Mouse (Mus musculus) hindbrain, embryonic 13.5 days (tissue): ENCODE measurements around the gene Surf4. TPM values are rescaled to one million over a fixed set of nuclear protein-coding genes. Genes with fewer than 3 reads are reported as not detected.

Source experiments
- ATAC-seq: fragments of 200-750 bp; cut with Nextera tagmentation; 2 replicates; pipeline ENCODE4 v1.8.0; 2017; ENCODE audit warnings: moderate TSS enrichment; ENCODE audit not compliant: low FRiP score
- H3K27ac ChIP-seq: fragments of 300-500 bp; sonication (generic); 2 replicates; pipeline ENCODE4 v1.5.1; 2015; ENCODE audit warnings: inconsistent platforms, mild to moderate bottlenecking, moderate library complexity
- H3K27me3 ChIP-seq: fragments of 300-500 bp; sonication (generic); 2 replicates; pipeline ENCODE4 v1.6.1; 2015; ENCODE audit warnings: mild to moderate bottlenecking, inconsistent platforms
- H3K36me3 ChIP-seq: fragments of 300-500 bp; sonication (generic); 2 replicates; pipeline ENCODE4 v1.6.1; 2015; ENCODE audit warnings: mild to moderate bottlenecking, inconsistent platforms
- H3K4me1 ChIP-seq: fragments of 300-500 bp; sonication (generic); replicated peaks from 2 replicates; pipeline ENCODE4 v1.6.1; 2015; ENCODE audit warnings: inconsistent platforms
- H3K4me2 ChIP-seq: fragments of 300-500 bp; sonication (generic); 2 replicates; pipeline ENCODE4 v1.6.1; 2015; ENCODE audit warnings: inconsistent platforms, mild to moderate bottlenecking, moderate library complexity
- H3K4me3 ChIP-seq: fragments of 300-500 bp; sonication (generic); 2 replicates; pipeline ENCODE4 v1.5.1; 2015; ENCODE audit warnings: mild to moderate bottlenecking, inconsistent platforms
- H3K9ac ChIP-seq: fragments of 300-500 bp; sonication (generic); 2 replicates; pipeline ENCODE4 v1.6.1; 2015; ENCODE audit warnings: mild to moderate bottlenecking, inconsistent platforms
- H3K9me3 ChIP-seq: fragments of 300-500 bp; sonication (generic); 2 replicates; pipeline ENCODE4 v1.6.1; 2016; ENCODE audit warnings: inconsistent platforms
- WGBS: fragments of 180-500 bp; shearing (Covaris S2); methylation state at CpG from one replicate; pipeline ENCODE4 v1.1.7; 2015; 5-methylcytosine and 5-hydroxymethylcytosine counted together
- polyA plus RNA-seq: library from polyadenylated mRNA; unstranded; fragments of >200 nt; fragmentation: Nextera tagmentation; extraction: Ambion mirVana; gene quantifications from 2 replicates; pipeline ENCODE4 v1.2.1, GENCODE M21; 2015

Surf4 gene
- polyA plus RNA-seq, 1 experiment from 2014 or later: 114 TPM

GRCm38 (mm10) chr2:26952866-26953265, 19.1 kb upstream of the Surf4 start:
- no peak overlapping the region for H3K4me2 ChIP-seq
- no peak overlapping the region for H3K4me3 ChIP-seq
- ATAC-seq: no peak
- peaks cover 90% of the 10 kb centered on the region for H3K36me3 ChIP-seq
- no peak overlapping the region for H3K27ac ChIP-seq
- no peaks in the 10 kb centered on the region for H3K4me1 ChIP-seq
- H3K27me3 ChIP-seq: no peaks in the 10 kb centered on the region
- H3K9me3 ChIP-seq: no peaks in the 10 kb centered on the region
- H3K9ac ChIP-seq: no peak overlapping the region
- WGBS: 95% methylated on average over 8 of the region's 8 CpGs

- H3K4me3 ChIP-seq: no peak overlapping the region
These were observed 18.5 kb upstream of the Surf4 start for GRCm38 (mm10) chr2:26952193-26952592.

GRCm38 (mm10) chr2:26951346-26951905, 17.7 kb upstream of the Surf4 start:
- 94% methylated on average over 8 of the region's 8 CpGs for WGBS

More at GRCm38 (mm10) chr2:26952193-26952592, 18.5 kb upstream of the Surf4 start:
- no peak overlapping the region for H3K27ac ChIP-seq
- ATAC-seq: no peak
- H3K36me3 ChIP-seq: peaks cover 85% of the 10 kb centered on the region
- H3K9ac ChIP-seq: no peak overlapping the region
- H3K9me3 ChIP-seq: no peaks in the 10 kb centered on the region
- 96% methylated on average over 4 of the region's 4 CpGs for WGBS
- no peaks in the 10 kb centered on the region for H3K4me1 ChIP-seq
- H3K4me2 ChIP-seq: no peak overlapping the region
- H3K27me3 ChIP-seq: no peaks in the 10 kb centered on the region

GRCm38 (mm10) chr2:26950411-26950810, 16.7 kb upstream of the Surf4 start:
- Histone ChIP-seq H3K36me3 (peaks cover 77% of the 10 kb centered on the region), H3K9ac (no peak overlapping the region), H3K27ac (no peak overlapping the region), H3K27me3 (no peaks in the 10 kb centered on the region), H3K4me3 (no peak overlapping the region), H3K9me3 (no peaks in the 10 kb centered on the region), H3K4me2 (no peak overlapping the region), H3K4me1 (no peaks in the 10 kb centered on the region)
- ATAC-seq: no peak
- WGBS: 94% methylated on average over 2 of the region's 2 CpGs

More at GRCm38 (mm10) chr2:26951346-26951905, 17.7 kb upstream of the Surf4 start:
- H3K4me1 ChIP-seq: no peaks in the 10 kb centered on the region
- H3K9ac ChIP-seq: no peak overlapping the region
- no peak overlapping the region for H3K4me3 ChIP-seq
- H3K4me2 ChIP-seq: no peak overlapping the region
- no peak for ATAC-seq
- peaks cover 86% of the 10 kb centered on the region for H3K36me3 ChIP-seq
- H3K27me3 ChIP-seq: no peaks in the 10 kb centered on the region
- no peak overlapping the region for H3K27ac ChIP-seq
- H3K9me3 ChIP-seq: no peaks in the 10 kb centered on the region

GRCm38 (mm10) chr2:26943253-26943652, 9.5 kb upstream of the Surf4 start:
- 89% methylated on average over 3 of the region's 3 CpGs for WGBS
- ATAC-seq: no peak
- no peak overlapping the region for H3K27ac ChIP-seq
- no peaks in the 10 kb centered on the region for H3K27me3 ChIP-seq
- H3K9ac ChIP-seq: no peak overlapping the region
- H3K4me1 ChIP-seq: no peaks in the 10 kb centered on the region
- no peaks in the 10 kb centered on the region for H3K9me3 ChIP-seq
- no peak overlapping the region for H3K4me3 ChIP-seq
- peaks cover 10% of the 10 kb centered on the region for H3K36me3 ChIP-seq
- H3K4me2 ChIP-seq: no peak overlapping the region

GRCm38 (mm10) chr2:26941539-26941938, 7.8 kb upstream of the Surf4 start:
- Histone ChIP-seq H3K4me2 (no peak overlapping the region), H3K4me1 (no peaks in the 10 kb centered on the region), H3K36me3 (peaks cover 2% of the 10 kb centered on the region), H3K4me3 (no peak overlapping the region), H3K9me3 (no peaks in the 10 kb centered on the region), H3K27me3 (no peaks in the 10 kb centered on the region), H3K9ac (no peak overlapping the region), H3K27ac (no peak overlapping the region)
- WGBS: 43% methylated on average over 5 of the region's 5 CpGs
- no peak for ATAC-seq

- Histone ChIP-seq H3K27me3 (no peaks in the 10 kb centered on the region), H3K9ac (no peak overlapping the region)
- WGBS: 69% methylated on average over 1 of the region's 1 CpGs
These were observed 2.7 kb upstream of the Surf4 start for GRCm38 (mm10) chr2:26936425-26936824.

GRCm38 (mm10) chr2:26935286-26935685, 1.6 kb upstream of the Surf4 start:
- Histone ChIP-seq H3K9me3 (no peaks in the 10 kb centered on the region), H3K36me3 (peaks cover 10% of the 10 kb centered on the region), H3K4me2 (no peak overlapping the region), H3K4me1 (peaks cover 24% of the 10 kb centered on the region), H3K27ac (no peak overlapping the region), H3K27me3 (no peaks in the 10 kb centered on the region), H3K4me3 (no peak overlapping the region), H3K9ac (no peak overlapping the region)
- WGBS: 85% methylated on average over 2 of the region's 2 CpGs
- ATAC-seq: no peak

More at GRCm38 (mm10) chr2:26936425-26936824, 2.7 kb upstream of the Surf4 start:
- Histone ChIP-seq H3K36me3 (no peaks in the 10 kb centered on the region), H3K4me1 (peaks cover 12% of the 10 kb centered on the region), H3K27ac (no peak overlapping the region), H3K4me3 (no peak overlapping the region), H3K4me2 (no peak overlapping the region), H3K9me3 (no peaks in the 10 kb centered on the region)
- no peak for ATAC-seq

- 4% methylated on average over 44 of the region's 49 CpGs for WGBS
- no peak; the same call in 1 of the 2 replicates for ATAC-seq
These were observed 1.0 kb downstream of the Surf4 start for GRCm38 (mm10) chr2:26932473-26933303.

GRCm38 (mm10) chr2:26930390-26930789, 3.3 kb downstream of the Surf4 start:
- Histone ChIP-seq H3K9me3 (no peaks in the 10 kb centered on the region), H3K36me3 (peaks cover 54% of the 10 kb centered on the region), H3K4me3 (no peak overlapping the region), H3K4me1 (peaks cover 35% of the 10 kb centered on the region), H3K27ac (no peak overlapping the region), H3K27me3 (no peaks in the 10 kb centered on the region), H3K4me2 (no peak overlapping the region), H3K9ac (peak overlapping the region; percentile 97; the same call in 1 of the 2 replicates)
- ATAC-seq: no peak
- 29% methylated on average over 1 of the region's 1 CpGs for WGBS

More at GRCm38 (mm10) chr2:26932473-26933303, 1.0 kb downstream of the Surf4 start:
- no peaks in the 10 kb centered on the region for H3K9me3 ChIP-seq
- no peaks in the 10 kb centered on the region for H3K27me3 ChIP-seq
- H3K4me1 ChIP-seq: peaks cover 33% of the 10 kb centered on the region
- peaks cover 32% of the 10 kb centered on the region for H3K36me3 ChIP-seq
- peak overlapping the region; percentile 89 for H3K4me2 ChIP-seq
- H3K4me3 ChIP-seq: peak overlapping the region; percentile 96
- H3K9ac ChIP-seq: peak overlapping the region; percentile 97
- H3K27ac ChIP-seq: peak overlapping the region; percentile 88

- Histone ChIP-seq H3K36me3 (peaks cover 78% of the 10 kb centered on the region), H3K27ac (no peak overlapping the region), H3K4me2 (no peak overlapping the region), H3K27me3 (no peaks in the 10 kb centered on the region), H3K9ac (no peak overlapping the region; the same call in 1 of the 2 replicates), H3K4me3 (no peak overlapping the region), H3K9me3 (no peaks in the 10 kb centered on the region), H3K4me1 (peaks cover 35% of the 10 kb centered on the region)
- 93% methylated on average over 6 of the region's 6 CpGs for WGBS
- no peak for ATAC-seq
These were observed 5.8 kb downstream of the Surf4 start for GRCm38 (mm10) chr2:26927745-26928476.

- H3K4me2 ChIP-seq: no peak overlapping the region
- H3K27me3 ChIP-seq: no peaks in the 10 kb centered on the region
- 87% methylated on average over 9 of the region's 9 CpGs for WGBS
- no peak for ATAC-seq
- peaks cover 92% of the 10 kb centered on the region for H3K36me3 ChIP-seq
- no peak overlapping the region for H3K4me3 ChIP-seq
- H3K9ac ChIP-seq: no peak overlapping the region
- peaks cover 18% of the 10 kb centered on the region for H3K4me1 ChIP-seq
- no peak overlapping the region for H3K27ac ChIP-seq
- H3K9me3 ChIP-seq: no peaks in the 10 kb centered on the region
These were observed 11.9 kb downstream of the Surf4 start for GRCm38 (mm10) chr2:26921784-26922183.
